Mouse (Mus musculus) embryonic fibroblast, embryonic 13.5 days (primary cell): ENCODE results near the gene Akap9. TPM values are rescaled to one million over a fixed set of nuclear protein-coding genes. Genes with fewer than 3 reads are reported as not detected.
"Not testable (repeated sequence)": the region's sequence is repeated elsewhere in the genome, so short reads cannot be mapped to it uniquely, and the experiment has no call there.

Experiments
- H3K27ac ChIP-seq: 2 replicates; pipeline ENCODE4 v1.5.1; 2012; ENCODE audit warnings: low read length, control low read depth, inconsistent platforms; ENCODE audit not compliant: insufficient read depth
- H3K4me1 ChIP-seq: 2 replicates; pipeline ENCODE4 v1.6.1; 2011; ENCODE audit warnings: low read length; ENCODE audit not compliant: control insufficient read depth, insufficient read depth
- H3K4me3 ChIP-seq: 2 replicates; pipeline ENCODE4 v1.5.1; 2011; ENCODE audit warnings: mild to moderate bottlenecking, control low read depth, low read length; ENCODE audit not compliant: insufficient read depth
- CTCF ChIP-seq: IDR thresholded peaks from 2 replicates; pipeline ENCODE4 v1.5.1; 2011; ENCODE audit warnings: mild to moderate bottlenecking, control low read depth, low read length, moderate library complexity, borderline replicate concordance; ENCODE audit not compliant: insufficient read depth
- POLR2A ChIP-seq: IDR thresholded peaks from 2 replicates; pipeline ENCODE4 v1.6.1; 2011; ENCODE audit warnings: low read depth, mild to moderate bottlenecking, control low read depth, low read length, moderate library complexity
- polyA plus RNA-seq: library from polyadenylated mRNA; stranded (reverse); fragments of >200 nt; gene quantifications from 2 replicates; pipeline ENCODE4 v1.2.4, GENCODE M21; 2011; ENCODE audit warnings: low read depth; ENCODE audit not compliant: missing spikeins, insufficient read length

Akap9 gene
- polyA plus RNA-seq, 1 experiment = 31.1 TPM

DNA sequence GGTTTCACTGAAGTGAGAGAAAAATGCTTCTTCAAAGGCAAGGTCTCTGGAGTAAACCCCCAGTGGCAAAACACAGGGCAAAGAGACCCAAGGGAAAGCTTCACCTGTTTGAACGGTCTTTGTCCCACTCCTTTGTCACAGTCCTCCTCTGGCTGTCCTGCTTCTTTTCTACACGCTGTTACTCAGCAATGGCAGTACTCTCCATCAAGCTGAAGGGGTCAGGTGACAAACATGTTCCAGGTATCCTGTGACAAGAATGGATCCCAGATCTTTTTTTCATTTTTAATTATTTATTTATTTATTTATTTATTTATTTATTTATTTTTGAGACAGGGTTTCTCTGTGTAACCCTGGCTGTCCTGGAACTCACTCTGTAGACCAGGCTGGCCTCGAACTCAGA, 5.7 kb downstream of the Akap9 start:
- H3K4me1 ChIP-seq = no peaks in the 10 kb centered on the region
- H3K27ac ChIP-seq = no peak overlapping the region
- H3K4me3 ChIP-seq = no peak overlapping the region
- TF ChIP-seq POLR2A = no peak
- TF ChIP-seq CTCF = no peak

- Histone ChIP-seq H3K27ac (no peak overlapping the region), H3K4me1 (no peaks in the 10 kb centered on the region), H3K4me3 (no peak overlapping the region)
- TF ChIP-seq POLR2A (no peak), CTCF (no peak)
These were observed 7.4 kb downstream of the Akap9 start for GRCm38 (mm10) chr5:3935266-3935665.

- H3K4me1 ChIP-seq = no peaks in the 10 kb centered on the region
- H3K27ac ChIP-seq = no peak overlapping the region
- no peak for TF ChIP-seq CTCF
- TF ChIP-seq POLR2A = no peak
- H3K4me3 ChIP-seq = no peak overlapping the region
These were observed 8.1 kb downstream of the Akap9 start for GRCm38 (mm10) chr5:3935778-3936554.

GRCm38 (mm10) chr5:3938905-3939304, 11.1 kb downstream of the Akap9 start:
- H3K4me3 ChIP-seq = no peak overlapping the region
- H3K4me1 ChIP-seq = no peaks in the 10 kb centered on the region
- TF ChIP-seq POLR2A (no peak), CTCF (no peak)
- no peak overlapping the region for H3K27ac ChIP-seq

DNA sequence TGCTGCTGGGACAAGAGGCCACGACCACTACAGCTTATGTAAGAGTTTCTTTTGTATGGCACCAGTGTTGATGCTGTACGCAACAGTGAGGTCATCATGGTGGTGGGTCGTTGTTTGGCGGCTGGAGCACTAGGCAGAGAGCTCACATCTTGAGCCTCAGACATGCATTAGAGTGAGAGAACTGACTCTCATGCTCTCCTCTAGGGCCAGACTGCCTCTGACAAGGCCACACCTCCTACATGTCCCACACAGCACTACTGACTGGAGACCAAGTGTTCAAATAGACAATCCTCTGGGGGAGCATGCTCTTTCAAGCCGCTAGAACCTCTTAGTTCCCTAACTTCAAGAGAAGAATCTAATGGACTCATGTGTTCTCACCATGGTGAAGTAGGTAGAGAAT, 11.5 kb downstream of the Akap9 start:
- Histone ChIP-seq H3K4me3 (no peak overlapping the region), H3K27ac (no peak overlapping the region), H3K4me1 (no peaks in the 10 kb centered on the region)
- TF ChIP-seq CTCF (no peak), POLR2A (no peak)

GRCm38 (mm10) chr5:3941240-3941639, 13.4 kb downstream of the Akap9 start:
- no peak overlapping the region for H3K27ac ChIP-seq
- TF ChIP-seq CTCF (no peak), POLR2A (no peak)
- H3K4me3 ChIP-seq = no peak overlapping the region
- H3K4me1 ChIP-seq = no peaks in the 10 kb centered on the region

GRCm38 (mm10) chr5:3943169-3943568, 15.3 kb downstream of the Akap9 start:
- not testable (repeated sequence) for H3K4me1 ChIP-seq, H3K4me3 ChIP-seq, H3K27ac ChIP-seq

GRCm38 (mm10) chr5:3952498-3952897, 24.6 kb downstream of the Akap9 start:
- Histone ChIP-seq H3K27ac (no peak overlapping the region), H3K4me1 (no peaks in the 10 kb centered on the region), H3K4me3 (no peak overlapping the region)
- TF ChIP-seq POLR2A = no peak
- no peak for TF ChIP-seq CTCF

DNA sequence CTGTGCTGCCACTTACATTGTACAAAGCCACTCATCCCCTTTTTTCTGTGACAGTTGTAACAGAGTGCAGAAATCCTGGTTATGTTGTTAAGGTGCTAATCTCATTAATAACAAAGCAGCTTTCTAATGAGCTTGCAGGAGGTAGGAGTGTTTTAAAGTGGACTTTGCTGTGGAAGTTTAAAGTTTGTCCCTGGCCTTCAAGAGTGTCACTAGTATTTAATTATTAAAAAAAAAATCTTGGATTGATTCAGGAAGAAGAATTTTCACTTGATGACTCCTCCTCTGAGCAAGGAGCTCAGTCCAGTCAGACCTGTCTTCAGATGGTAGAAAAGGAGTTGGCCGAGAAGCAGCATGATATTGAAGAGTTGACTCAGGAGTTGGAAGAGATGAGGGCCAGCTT, 26.7 kb downstream of the Akap9 start:
- TF ChIP-seq CTCF (no peak), POLR2A (no peak)
- no peaks in the 10 kb centered on the region for H3K4me1 ChIP-seq
- no peak overlapping the region for H3K4me3 ChIP-seq
- no peak overlapping the region for H3K27ac ChIP-seq

DNA sequence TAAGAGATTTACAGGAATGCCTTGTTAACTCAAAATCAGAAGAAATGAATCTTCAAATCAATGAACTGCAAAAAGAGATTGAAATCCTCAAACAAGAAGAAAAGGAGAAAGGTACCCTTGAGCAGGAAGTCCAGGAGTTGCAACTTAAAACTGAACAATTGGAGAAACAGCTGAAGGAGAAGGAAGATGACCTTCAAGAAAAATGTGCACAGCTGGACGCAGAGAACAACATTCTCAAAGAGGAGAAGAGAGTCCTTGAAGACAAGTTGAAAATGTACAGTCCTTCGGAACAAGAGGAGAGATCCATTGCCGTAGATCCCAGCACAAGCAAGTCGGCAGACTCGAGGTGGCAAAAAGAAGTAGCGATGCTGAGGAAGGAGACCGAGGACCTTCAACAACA, 33.4 kb downstream of the Akap9 start:
- Histone ChIP-seq H3K4me3 (no peak overlapping the region), H3K27ac (no peak overlapping the region), H3K4me1 (no peaks in the 10 kb centered on the region)
- TF ChIP-seq POLR2A (no peak), CTCF (no peak)
